Mouse (Mus musculus) small intestine, adult 2 months (tissue): ENCODE results near the gene Prlr. TPM values are rescaled to one million over a fixed set of nuclear protein-coding genes. Genes with fewer than 3 reads are reported as not detected.

ENCODE experiments used
- H3K27ac ChIP-seq: fragments of 200-500 bp; 2 replicates; pipeline ENCODE4 v1.5.1; 2012; ENCODE audit warnings: low read depth, low read length, control low read depth, inconsistent platforms; ENCODE audit not compliant: insufficient read depth
- H3K27me3 ChIP-seq: fragments of 200-500 bp; 2 replicates; pipeline ENCODE4 v1.6.1; 2012; ENCODE audit warnings: mild to moderate bottlenecking, moderate library complexity, low read length, inconsistent platforms; ENCODE audit not compliant: control insufficient read depth, insufficient read depth
- H3K36me3 ChIP-seq: fragments of 200-500 bp; 2 replicates; pipeline ENCODE4 v1.6.1; 2012; ENCODE audit warnings: mild to moderate bottlenecking, low read length, control low read depth, inconsistent platforms; ENCODE audit not compliant: control insufficient read depth, insufficient read depth
- H3K4me1 ChIP-seq: fragments of 200-500 bp; 2 replicates; pipeline ENCODE4 v1.6.1; 2012; ENCODE audit warnings: low read length, inconsistent platforms, mixed read lengths; ENCODE audit not compliant: control insufficient read depth, insufficient read depth, insufficient read length
- H3K4me3 ChIP-seq: fragments of 200-500 bp; 2 replicates; pipeline ENCODE4 v1.5.1; 2012; ENCODE audit warnings: low read depth, mild to moderate bottlenecking, control low read depth, inconsistent platforms, low read length, moderate library complexity
- CTCF ChIP-seq: fragments of 200-500 bp; IDR thresholded peaks from 2 replicates; pipeline ENCODE4 v1.5.1; 2012; ENCODE audit warnings: low read depth, mild to moderate bottlenecking, control low read depth, inconsistent platforms, low read length, moderate library complexity, mixed read lengths; ENCODE audit not compliant: insufficient replicate concordance, insufficient read length; ENCODE audit errors: extremely low read depth
- POLR2A ChIP-seq: fragments of 200-500 bp; IDR thresholded peaks from 2 replicates; pipeline ENCODE4 v1.6.1; 2012; ENCODE audit warnings: low read depth, mild to moderate bottlenecking, control low read depth, inconsistent platforms, low read length, moderate library complexity
- WGBS: fragments of 180-500 bp; shearing (Covaris S2); methylation state at CpG from one replicate; pipeline ENCODE4 v1.1.7; 2018; 5-methylcytosine and 5-hydroxymethylcytosine counted together
- polyA plus RNA-seq: library from polyadenylated mRNA; depleted of rRNA; stranded (reverse); fragments of >200 nt; gene quantifications from 2 replicates; pipeline ENCODE4 v1.2.3, GENCODE M21; 2012

Gene Prlr
- polyA plus RNA-seq, 1 experiment, result 44.0 TPM

- Histone ChIP-seq H3K4me3 (no peak overlapping the region), H3K36me3 (peaks cover 11% of the 10 kb centered on the region; the same call in 1 of the 2 replicates), H3K27me3 (no peaks in the 10 kb centered on the region), H3K27ac (no peak overlapping the region), H3K4me1 (no peaks in the 10 kb centered on the region)
- TF ChIP-seq POLR2A, result no peak
- TF ChIP-seq CTCF, result no peak
- 63% methylated on average over 7 of the region's 7 CpGs for WGBS
These were observed 136.8 kb downstream of the Prlr start for GRCm38 (mm10) chr15:10313522-10314455.

GRCm38 (mm10) chr15:10325080-10325479, 148.0 kb downstream of the Prlr start, which contains the start of gene Gm21973:
Gm21973 (plus strand) TSS chr15:10325380.
- Histone ChIP-seq H3K27me3 (no peaks in the 10 kb centered on the region), H3K4me1 (no peaks in the 10 kb centered on the region), H3K4me3 (no peak within 1 kb of the TSS), H3K27ac (no peak within 1 kb of the TSS), H3K36me3 (peaks cover 17% of the 10 kb centered on the region)
- WGBS, result 97% methylated on average over 2 of the region's 2 CpGs
- TF ChIP-seq POLR2A (no peak), CTCF (no peak)

GRCm38 (mm10) chr15:10330626-10331025, 153.6 kb downstream of the Prlr start:
- Histone ChIP-seq H3K27me3 (no peaks in the 10 kb centered on the region), H3K36me3 (peaks cover 11% of the 10 kb centered on the region), H3K4me1 (no peaks in the 10 kb centered on the region), H3K27ac (no peak overlapping the region), H3K4me3 (no peak overlapping the region)
- 88% methylated on average over 3 of the region's 3 CpGs for WGBS
- TF ChIP-seq POLR2A (no peak), CTCF (no peak)

- no peaks in the 10 kb centered on the region for H3K4me1 ChIP-seq
- 91% methylated on average over 1 of the region's 1 CpGs for WGBS
- no peak for TF ChIP-seq CTCF
- no peak for TF ChIP-seq POLR2A
- no peak overlapping the region for H3K4me3 ChIP-seq
- no peak overlapping the region for H3K27ac ChIP-seq
- H3K36me3 ChIP-seq, result peaks cover 6% of the 10 kb centered on the region
- no peaks in the 10 kb centered on the region for H3K27me3 ChIP-seq
These were observed 155.5 kb downstream of the Prlr start for GRCm38 (mm10) chr15:10332566-10332965.

- Histone ChIP-seq H3K4me1 (no peaks in the 10 kb centered on the region), H3K27me3 (no peaks in the 10 kb centered on the region), H3K36me3 (no peaks in the 10 kb centered on the region), H3K4me3 (no peak overlapping the region), H3K27ac (no peak overlapping the region)
- no peak for TF ChIP-seq POLR2A
- no peak for TF ChIP-seq CTCF
- 87% methylated on average over 3 of the region's 3 CpGs for WGBS
These were observed 161.6 kb downstream of the Prlr start for GRCm38 (mm10) chr15:10338606-10339005.

- H3K27ac ChIP-seq, result no peak overlapping the region
- WGBS, result 89% methylated on average over 6 of the region's 6 CpGs
- H3K4me3 ChIP-seq, result no peak overlapping the region
- no peaks in the 10 kb centered on the region for H3K36me3 ChIP-seq
- TF ChIP-seq POLR2A, result no peak
- TF ChIP-seq CTCF, result no peak
- H3K27me3 ChIP-seq, result no peaks in the 10 kb centered on the region
- H3K4me1 ChIP-seq, result no peaks in the 10 kb centered on the region
These were observed 170.0 kb downstream of the Prlr start for GRCm38 (mm10) chr15:10347044-10347443.
